Mouse (Mus musculus) embryo, embryonic 10.5 days (tissue): Measurements from ENCODE around the gene Tgm4.
A peak's percentile ranks its signal among the peaks of the same experiment; 100 is the strongest.

Experiments
- DNase-seq: peaks from one replicate; pipeline ENCODE4 v3.0.0-alpha.2; 2015; ENCODE audit warnings: low spot score

Tgm4 gene

GRCm38 (mm10) chr9:123107186-123107585 lies 72.7 kb downstream of the Tgm4 start:
- no peak for DNase-seq

- no peak for DNase-seq
These were observed 74.7 kb downstream of the Tgm4 start for GRCm38 (mm10) chr9:123109188-123109587.

GRCm38 (mm10) chr9:123111751-123112221 lies 77.3 kb downstream of the Tgm4 start:
- peak; percentile 14 for DNase-seq

GRCm38 (mm10) chr9:123112805-123113521 lies 78.4 kb downstream of the Tgm4 start, which contains the start of the genes Zdhhc3 and Exosc7:
Zdhhc3 (minus strand) TSS chr9:123113205.
Exosc7 (plus strand) TSS chr9:123113215.
- DNase-seq: peak; percentile 92

GRCm38 (mm10) chr9:123113931-123114330 lies 79.4 kb downstream of the Tgm4 start:
- DNase-seq: peak; percentile 1

GRCm38 (mm10) chr9:123115566-123115965 lies 81.0 kb downstream of the Tgm4 start:
- no peak for DNase-seq
